Mouse (Mus musculus): ENCODE measurements around the gene Egfl7.

GRCm38 (mm10) chr2:26579714-26580113 lies at the start of gene Egfl7:
- no peak for TF ChIP-seq TAL1 (IDR thresholded peaks at IDR 0.05; ENCODE audit: low read length)
- no peak for TF ChIP-seq GATA1 (IDR thresholded peaks at IDR 0.05; ENCODE audit: low read length)
